Mouse (Mus musculus): ENCODE data around the gene Shank1.

Shank1 gene

GRCm38 (mm10) chr7:44304775-44305641, 5.0 kb upstream of the Shank1 start:
- DNase-seq: peak; percentile 96

GRCm38 (mm10) chr7:44305686-44306085, 4.4 kb upstream of the Shank1 start:
- no peak for DNase-seq

- DNase-seq: no peak
Measured at GRCm38 (mm10) chr7:44306516-44307240, 3.4 kb upstream of the Shank1 start, which contains the start of gene Clec11a. TSS of gene Clec11a (minus strand) at chr7:44306902.

- DNase-seq: no peak
Measured at GRCm38 (mm10) chr7:44307261-44308020, 2.6 kb upstream of the Shank1 start.

GRCm38 (mm10) chr7:44310285-44310877, 328 bp downstream of the Shank1 start:
- no peak for DNase-seq

- peak; percentile 31 for DNase-seq
Measured at GRCm38 (mm10) chr7:44310878-44311712, 1.0 kb downstream of the Shank1 start.

- no peak for DNase-seq
Measured at GRCm38 (mm10) chr7:44311713-44312304, 1.8 kb downstream of the Shank1 start.

- DNase-seq: no peak
Measured at GRCm38 (mm10) chr7:44312484-44312883, 2.4 kb downstream of the Shank1 start.

GRCm38 (mm10) chr7:44317913-44318312, 7.9 kb downstream of the Shank1 start:
- peak; percentile 33 for DNase-seq

GRCm38 (mm10) chr7:44320886-44321285, 10.8 kb downstream of the Shank1 start:
- DNase-seq: no peak

GRCm38 (mm10) chr7:44322290-44322689, 12.2 kb downstream of the Shank1 start:
- DNase-seq: no peak

- no peak for DNase-seq
Measured at GRCm38 (mm10) chr7:44326614-44327013, 16.6 kb downstream of the Shank1 start.

- no peak for DNase-seq
Measured at GRCm38 (mm10) chr7:44332336-44332735, 22.3 kb downstream of the Shank1 start.

- no peak for DNase-seq
Measured at GRCm38 (mm10) chr7:44334139-44334538, 24.1 kb downstream of the Shank1 start.

- no peak for DNase-seq
Measured at GRCm38 (mm10) chr7:44335031-44335878, 25.2 kb downstream of the Shank1 start.

GRCm38 (mm10) chr7:44336046-44337021, 26.3 kb downstream of the Shank1 start:
- no peak for DNase-seq

GRCm38 (mm10) chr7:44337121-44337849, 27.2 kb downstream of the Shank1 start:
- no peak for DNase-seq

GRCm38 (mm10) chr7:44340226-44340625, 30.2 kb downstream of the Shank1 start:
- DNase-seq: no peak

Data from kidney, adult 18-20 months (tissue).